Mouse (Mus musculus) 416B (cell line): Measurements from ENCODE around the gene Zic3.

Source experiments
- DNase-seq: peaks from one replicate; pipeline ENCODE4 v3.0.0; 2011; ENCODE audit warnings: low read depth

The Zic3 gene

DNA sequence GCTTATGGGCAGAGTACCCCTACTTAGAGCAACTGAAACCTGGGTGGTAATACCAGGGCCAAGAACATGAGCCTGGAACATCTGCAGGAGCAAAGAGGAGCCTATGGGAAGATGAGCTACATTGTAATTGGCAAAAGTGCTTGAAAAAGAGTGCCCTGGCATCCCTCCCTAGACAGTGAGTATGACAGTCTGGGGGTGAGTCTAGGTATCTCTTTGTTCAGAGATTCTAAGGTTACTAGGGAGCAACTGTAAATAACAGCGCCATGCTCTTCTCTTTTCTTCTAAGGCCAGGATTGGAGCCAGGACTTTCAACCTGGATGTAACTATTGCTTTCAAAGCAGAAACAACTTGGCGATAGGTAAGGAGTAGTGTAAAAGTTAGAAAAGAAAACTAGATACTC lies at the start of gene Zic3:
Zic3 (plus strand) TSS at position 301 of the 400 bp plus-strand sequence.
- no peak for DNase-seq

DNA sequence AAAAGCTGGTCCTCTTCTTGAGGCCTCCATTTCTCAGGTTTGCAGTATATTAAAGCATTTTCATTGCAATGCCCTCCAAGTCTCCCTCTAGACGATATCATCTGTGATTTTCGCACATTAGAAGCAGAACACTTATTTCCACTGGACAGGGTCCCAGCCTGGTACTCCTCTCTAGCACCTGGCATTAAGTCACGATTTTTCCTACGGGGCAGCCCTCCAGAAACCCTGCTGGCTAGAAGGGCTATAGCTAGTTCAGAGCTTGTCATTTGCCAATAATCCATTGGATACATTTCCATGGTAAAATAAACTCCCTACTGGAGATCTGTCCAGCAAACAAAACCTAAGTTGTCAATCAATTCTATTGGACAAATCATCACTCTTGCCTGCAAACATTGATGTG lies 40.1 kb upstream of the Zic3 start:
- DNase-seq = no peak

DNA sequence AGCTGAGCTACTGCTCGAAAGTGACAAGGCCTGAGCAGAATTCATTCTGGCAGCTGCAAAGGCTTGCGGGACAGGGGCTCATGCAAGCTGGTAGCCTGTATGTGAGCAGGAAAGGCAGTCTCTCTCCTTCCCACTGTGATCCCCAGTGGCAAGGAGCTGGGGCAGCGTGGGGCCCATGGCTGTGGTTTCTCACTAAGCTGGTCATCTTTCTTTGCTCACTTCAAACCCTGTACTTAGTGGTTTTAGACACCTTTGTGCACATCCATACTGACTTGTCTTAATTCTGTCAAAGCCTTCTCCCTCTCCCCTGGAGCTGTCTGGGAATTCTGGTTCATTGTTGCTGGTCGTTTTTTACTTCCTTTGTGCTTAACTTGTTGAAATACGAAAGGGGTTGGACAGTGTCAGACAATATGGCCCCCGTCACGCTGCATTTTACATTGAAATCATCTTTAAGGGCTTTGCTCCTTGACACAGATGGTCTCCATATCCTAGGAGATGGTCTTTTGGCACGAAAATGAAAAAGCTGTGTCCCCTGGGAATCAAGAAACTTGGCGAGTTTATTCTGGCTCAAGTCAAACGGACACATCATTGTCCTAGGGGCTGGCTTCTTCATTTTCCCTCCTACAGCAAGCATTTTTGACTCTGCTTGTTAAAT lies 34.9 kb upstream of the Zic3 start:
- no peak for DNase-seq

DNA sequence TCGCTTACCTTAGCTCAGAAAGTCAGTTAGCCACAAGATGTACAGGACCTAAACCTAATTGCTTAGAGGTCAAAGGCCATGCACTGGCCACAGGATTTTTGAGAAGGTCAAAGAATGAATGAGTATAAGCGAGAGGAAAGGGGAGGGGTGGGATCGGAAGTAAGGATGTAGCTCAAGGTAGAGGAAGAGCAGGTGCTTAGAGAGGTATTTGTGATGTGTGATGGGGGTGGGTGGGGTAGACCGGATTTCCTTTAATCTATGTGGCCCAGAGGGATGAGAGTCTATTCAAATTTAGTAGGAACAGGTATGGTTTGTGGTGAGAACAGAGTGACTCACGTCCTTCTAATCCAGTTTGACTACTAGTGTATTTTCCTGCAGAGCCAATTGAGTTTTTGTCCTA lies 9.1 kb upstream of the Zic3 start:
- DNase-seq = no peak

DNA sequence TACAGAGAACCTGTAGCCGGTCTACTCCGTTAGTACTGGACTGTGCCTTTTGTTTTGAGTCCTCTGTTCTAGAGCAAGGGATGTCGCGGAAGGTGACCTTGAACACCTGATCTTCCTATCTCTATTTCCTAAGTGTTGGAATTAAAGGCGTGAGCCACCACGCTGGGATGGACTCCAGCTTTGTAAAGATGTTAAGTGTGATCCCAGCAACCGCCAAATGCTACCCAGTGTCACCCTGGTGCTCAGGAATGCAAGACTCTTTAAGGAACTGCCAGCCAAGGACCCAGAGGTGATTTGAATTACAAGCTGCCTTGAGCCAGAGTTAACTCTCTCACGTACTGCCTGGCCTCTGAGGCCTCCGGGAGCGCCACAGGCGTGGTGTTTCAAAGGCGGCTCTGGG lies 8.4 kb upstream of the Zic3 start:
- no peak for DNase-seq

DNA sequence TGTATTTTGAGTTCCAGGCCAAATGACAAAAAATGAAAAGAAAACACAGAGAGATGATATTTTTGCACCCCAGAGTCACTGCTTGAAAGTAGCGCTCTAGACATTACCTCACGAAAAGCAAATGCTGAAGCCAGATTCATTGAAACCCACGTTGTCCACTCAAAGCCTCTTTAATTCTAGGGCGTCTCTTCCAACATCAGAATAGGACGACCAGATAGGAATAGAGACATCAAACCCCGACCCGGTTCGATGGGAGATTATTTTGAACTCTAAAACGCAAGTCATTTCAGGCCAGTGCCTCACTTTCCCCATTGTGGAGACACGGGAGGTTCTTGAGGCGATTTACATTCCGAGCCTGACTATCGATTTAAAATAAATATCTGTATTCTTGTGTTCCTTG lies 7.7 kb upstream of the Zic3 start:
- DNase-seq = no peak

DNA sequence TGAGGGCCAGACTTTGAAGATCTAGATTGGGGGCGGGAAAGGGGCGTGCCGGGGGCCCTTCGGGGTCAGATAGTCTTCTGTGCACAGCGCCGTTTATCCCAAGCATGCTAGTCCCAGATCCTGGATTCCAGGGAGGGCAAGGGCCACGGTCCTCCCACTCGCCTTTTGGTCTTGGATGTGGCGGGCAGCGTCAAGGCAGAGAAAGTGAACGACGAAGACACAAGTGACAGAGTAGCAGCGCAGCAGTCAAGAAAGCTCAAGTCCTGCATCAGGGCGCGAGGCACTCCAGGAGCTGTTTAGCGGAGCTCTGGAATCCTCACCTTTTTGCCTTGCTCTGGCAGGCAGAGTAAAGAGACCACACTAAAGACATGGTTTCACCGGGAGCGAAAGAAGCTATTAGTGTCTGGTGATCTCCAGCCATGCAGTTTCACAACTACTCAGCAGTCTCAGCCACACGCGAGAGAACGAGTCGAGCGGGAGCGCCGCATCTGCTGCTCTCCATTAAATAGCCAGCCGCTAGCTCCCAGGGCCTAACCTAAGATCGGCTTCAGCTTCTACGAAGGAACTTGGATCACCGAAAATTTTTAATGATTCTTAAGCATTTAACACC lies 7.1 kb upstream of the Zic3 start:
- DNase-seq = no peak

DNA sequence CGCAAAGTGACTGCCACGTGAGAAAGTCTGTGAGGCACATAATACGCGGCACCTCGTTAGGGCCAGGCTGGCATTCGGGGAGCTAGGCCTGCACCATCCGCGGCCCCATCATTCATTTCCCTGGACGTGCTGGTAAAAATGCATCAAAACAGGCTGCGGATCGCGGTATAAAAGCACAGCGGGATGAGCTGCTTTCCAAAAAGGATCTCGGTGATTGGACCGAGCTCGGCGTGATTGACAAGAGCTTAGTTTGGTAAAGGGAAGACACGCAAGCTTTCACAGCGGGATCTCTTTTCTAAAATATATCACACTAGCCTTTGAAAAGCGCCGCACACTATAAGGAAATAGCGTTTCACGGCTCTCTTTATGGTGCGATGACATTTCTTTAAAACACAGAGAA lies 3.8 kb upstream of the Zic3 start:
- DNase-seq = no peak

DNA sequence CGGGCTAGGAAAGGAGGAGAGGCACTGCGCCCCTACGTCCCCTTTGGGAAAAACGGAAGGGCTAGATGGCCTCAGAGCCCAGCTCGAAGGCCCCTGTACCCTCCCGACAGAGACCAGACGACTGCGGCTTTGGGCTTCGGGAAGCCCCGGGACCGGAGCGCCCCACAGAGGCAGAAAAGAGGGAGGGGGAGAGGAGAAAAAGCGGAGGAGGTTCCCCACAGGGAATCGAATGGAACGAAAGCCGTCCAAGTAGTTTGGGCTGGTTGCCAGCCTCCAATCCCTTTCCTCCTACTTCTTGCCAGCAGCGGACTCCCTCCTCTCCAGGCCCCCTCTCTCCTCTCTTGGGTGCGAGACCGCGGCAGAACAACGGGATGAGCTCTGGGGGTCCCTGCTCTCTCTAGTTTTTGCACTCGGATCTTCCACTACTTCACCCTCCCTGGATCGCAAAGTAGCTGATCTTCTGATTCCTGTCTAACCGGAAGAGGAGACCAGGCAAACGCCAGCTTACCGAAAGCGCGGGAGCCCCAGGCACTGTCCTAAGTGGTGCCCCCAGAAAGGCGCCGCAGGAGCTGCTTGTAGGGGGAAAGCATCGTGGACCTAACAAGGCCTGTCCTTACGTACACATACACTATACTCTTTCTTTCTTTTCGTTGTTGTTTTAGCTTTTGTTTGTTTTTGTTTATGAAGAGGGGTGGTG lies 3.1 kb upstream of the Zic3 start:
- no peak for DNase-seq

DNA sequence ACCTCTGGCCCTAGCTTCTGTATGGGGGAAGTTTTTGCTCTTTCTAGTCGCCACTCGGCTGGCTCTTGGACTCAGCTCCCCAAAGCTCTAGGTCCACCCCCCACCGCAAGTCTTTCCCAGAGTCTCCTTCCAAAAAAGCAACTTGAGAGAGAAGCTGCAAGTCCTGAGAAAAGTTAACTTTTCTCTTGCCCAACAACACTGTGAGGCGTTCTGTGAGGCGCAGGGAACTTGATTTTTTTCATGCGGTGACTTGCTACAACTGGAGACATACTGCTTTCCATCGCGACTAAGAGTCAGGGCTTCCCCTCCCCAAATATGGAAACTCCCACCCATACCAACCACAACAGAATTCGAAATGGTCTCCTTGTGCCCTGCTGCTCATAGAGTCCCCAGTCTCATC lies 5.1 kb downstream of the Zic3 start:
- no peak for DNase-seq

DNA sequence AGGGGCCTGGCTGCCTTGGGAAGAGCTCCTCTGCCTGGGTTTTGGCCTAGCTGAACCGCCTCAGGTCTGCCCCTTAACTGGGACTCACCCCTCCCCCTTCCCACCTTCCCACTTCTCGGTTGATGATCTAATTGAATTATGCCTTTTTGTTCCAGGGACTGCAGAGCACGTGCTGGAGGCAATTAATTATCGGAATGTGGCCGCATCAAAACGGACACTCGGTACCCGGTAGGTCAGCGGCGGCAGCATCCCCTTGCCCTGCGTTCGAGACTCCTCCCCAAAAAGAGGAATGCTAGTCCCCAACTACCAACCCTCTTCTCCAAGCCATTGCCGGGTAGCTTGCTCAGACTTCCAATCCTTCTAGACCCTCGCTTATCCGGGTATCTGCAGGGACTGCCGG lies 5.6 kb downstream of the Zic3 start:
- DNase-seq = no peak

DNA sequence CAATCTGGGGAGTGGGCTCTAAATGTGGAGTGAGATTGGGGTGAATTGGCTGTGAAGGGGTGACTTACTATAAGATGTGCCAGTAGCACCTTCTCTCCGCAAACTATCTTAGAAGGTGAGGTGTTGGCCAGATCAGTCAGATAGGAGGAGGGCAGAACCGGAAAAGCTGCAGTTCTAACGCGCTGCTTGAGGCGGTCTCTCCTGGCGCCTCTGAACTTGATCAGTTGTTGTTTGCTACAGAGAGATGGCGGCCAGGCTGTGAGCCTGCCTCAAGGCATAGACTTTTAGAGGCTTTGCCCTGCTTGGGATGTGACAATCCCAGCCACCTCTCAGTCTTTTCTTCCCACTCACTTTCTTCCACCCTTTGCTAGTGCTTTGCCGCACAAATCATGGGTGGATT lies 6.4 kb downstream of the Zic3 start:
- no peak for DNase-seq

DNA sequence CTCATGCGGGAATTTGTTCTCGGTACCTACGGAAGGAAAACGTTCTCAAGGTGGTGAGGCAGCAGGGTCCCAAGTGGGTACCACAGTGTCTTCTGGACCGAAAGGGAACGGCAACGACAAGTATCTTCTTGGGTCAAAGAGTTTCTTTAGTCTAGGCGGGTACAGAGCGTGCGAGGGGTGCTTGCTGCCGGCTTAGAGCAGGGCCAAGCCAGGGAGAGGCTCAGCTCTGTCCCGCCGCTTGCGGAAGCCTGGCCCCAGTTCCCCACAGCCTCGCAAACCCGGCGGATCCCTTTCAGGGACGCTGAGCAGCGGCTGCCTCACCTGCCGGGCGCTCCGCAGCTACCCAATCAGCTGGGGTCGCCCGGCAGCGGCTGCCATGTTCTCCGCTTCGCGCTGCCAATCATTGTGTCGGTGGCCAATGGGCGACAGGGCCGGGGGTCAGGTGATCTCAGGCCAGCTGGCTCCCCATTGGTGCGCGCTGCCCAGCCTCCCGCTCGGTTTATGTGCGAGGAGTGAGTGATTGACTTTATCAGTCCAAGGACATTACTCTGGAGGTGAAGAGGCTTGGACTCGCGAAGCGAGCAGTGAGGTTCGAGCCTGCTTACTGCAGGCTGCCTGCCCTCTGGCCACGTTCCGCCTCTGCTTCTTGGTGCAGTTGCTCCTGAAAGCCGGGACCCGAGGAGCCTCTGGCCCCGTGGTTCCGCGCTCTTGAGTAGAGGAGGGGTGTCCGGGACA lies 7.8 kb downstream of the Zic3 start:
- DNase-seq = no peak

DNA sequence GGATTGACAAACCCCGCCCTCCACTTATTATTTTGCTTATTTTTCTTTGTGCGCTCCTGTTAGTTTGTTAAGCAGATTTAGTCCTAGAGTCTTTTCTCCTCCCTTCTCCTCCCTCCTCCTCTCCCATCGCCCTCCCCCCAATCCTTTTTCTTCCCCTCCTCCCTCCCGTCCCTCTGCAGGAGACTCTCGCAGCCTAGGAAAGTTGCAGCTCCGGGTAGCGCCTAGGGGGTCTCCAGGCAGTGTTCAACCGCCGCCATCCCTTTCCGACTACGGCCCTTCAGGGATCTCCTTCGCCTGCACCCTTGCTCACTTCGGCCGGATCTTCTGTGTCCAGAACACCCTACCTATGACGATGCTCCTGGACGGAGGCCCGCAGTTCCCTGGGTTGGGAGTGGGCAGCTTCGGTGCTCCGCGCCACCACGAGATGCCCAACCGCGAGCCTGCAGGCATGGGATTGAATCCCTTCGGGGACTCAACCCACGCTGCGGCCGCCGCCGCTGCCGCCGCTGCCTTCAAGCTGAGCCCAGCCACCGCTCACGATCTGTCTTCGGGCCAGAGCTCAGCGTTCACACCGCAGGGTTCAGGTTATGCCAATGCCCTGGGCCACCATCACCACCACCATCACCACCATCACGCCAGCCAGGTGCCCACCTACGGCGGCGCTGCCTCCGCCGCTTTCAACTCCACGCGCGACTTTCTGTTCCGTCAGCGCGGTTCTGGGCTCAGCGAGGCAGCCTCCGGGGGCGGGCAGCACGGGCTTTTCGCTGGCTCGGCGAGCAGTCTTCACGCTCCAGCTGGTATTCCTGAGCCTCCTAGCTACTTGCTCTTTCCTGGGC lies 8.6 kb downstream of the Zic3 start:
- no peak for DNase-seq

DNA sequence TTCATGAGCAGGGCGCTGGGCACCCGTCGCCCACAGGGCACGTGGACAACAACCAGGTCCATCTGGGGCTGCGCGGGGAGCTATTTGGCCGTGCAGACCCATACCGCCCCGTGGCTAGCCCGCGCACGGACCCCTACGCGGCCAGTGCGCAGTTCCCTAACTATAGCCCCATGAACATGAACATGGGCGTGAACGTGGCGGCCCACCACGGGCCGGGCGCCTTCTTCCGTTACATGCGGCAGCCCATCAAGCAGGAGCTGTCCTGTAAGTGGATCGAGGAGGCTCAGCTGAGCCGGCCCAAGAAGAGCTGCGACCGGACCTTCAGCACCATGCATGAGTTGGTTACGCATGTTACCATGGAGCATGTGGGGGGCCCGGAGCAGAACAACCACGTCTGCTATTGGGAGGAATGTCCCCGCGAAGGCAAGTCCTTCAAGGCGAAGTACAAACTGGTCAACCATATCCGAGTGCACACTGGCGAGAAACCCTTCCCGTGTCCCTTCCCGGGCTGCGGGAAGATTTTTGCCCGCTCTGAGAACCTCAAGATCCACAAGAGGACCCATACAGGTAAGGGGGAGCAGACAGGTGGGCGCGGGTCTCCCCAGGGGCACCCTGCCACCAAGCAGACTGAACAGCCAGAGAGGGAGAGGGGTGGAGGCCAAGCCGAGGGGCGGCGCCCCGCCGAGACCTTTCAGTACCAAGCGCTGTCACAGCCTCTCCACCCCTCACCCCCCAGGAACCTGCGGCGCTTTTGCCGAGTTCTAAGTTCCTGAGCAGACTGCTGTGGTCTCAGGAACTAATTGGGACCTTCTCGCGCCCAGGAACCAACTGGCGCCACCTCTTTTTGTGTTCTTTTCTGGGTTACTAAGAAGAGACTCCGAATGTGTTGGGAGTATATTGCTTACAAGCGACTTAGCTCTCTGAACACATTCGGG lies 9.4 kb downstream of the Zic3 start:
- no peak for DNase-seq

DNA sequence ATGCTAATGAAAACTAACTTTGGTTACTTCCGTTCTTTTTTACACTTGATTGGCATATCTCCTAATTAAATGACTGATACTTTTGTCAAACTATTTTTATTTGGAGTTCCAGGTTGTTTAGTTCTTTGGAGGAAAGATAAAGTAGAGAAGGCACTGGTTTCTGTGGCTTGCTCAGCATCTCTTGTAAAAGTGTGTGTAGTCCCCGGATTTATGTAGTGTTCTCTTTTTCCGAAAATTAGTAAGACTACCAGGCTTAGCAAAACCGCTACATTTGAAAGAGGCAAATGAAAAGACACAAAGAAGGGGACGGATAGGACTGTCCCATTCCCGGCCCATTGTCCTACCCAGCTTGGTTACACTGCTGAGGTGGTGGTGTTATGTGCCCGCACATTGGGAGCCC lies 10.1 kb downstream of the Zic3 start:
- no peak for DNase-seq

DNA sequence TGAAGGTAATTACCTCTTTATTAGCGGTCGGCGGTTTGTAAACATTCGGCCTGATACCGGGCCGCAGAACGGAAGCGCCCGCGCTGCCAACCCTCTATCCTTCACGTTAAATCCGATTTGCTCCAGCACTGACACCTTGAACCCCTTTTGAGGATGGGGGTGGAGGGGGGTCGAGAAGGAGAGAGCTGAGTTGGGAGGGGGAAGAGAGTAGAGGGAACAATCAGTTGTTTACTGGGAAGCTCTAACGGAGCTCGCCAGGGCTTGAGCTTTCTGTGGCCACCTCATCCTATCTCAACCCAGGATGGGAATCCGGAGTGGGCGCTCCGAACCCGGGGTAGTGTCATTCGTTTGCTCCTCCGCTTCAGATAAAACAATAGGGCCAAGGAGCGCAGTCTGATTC lies 11.0 kb downstream of the Zic3 start:
- DNase-seq = no peak

DNA sequence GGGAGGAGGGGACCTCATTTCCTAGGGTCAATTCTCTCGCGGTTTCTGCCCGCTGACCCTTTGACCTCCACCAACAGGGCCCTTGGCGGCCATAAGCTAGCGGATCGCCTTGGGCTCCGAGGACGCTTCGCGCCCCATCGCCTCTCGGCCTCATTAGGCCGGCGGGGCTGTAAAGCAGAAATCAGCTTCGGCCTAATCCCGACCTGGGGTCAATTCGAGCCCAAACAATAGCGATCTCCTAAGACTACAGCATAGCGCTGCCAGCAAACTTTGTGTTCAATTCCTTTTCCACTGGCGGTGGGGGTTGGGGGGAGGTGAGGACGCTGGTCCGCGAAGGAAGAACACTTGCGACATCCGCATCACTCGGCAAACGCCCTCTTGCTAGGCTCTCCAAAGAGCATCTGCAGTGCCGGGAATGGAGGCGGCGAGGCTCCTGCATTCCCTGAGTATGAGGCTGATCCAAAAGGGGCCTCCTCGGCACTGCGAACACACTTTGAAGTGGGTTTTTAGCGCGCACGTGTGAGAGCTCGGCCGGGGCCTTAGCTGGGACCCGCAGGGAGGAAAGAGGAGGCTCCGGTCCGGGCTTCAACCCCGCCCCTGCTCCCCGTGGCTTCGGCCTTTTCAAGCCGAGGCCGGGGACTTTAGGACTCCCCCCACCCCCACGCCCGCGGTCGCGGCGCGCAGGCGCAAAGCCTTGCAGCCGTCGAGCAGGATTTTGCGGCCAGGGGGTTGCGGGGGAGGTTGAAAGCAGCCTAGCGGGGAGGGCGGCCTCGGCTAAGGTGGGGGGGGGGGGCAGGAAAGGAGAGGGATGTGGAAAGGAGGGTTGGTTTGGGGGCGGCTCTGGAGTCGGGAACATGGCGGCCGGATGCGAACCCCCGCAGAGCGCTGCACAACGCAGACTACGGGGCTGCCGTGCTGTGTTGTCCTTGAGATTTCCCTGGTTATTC lies 15.8 kb downstream of the Zic3 start:
- no peak for DNase-seq

DNA sequence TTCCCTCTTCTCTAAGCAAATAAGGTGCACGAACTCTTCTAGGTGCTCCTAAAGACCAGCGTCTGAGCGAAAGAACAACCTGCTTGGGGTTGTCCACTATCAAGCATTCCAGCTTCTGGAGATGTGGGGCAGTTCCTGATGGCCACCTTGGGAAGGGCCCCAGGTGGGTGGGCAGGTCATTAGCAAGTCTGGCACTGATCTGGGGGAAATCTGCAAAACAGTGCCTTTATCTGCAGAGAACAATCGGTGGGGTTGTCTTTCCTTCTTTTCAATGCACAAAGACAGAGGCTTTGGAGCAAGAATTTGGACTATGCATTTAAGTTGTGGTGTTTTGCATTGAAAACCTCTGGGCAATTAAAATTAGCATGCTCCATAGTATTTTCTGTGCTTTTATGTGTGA lies 17.2 kb downstream of the Zic3 start:
- no peak for DNase-seq

DNA sequence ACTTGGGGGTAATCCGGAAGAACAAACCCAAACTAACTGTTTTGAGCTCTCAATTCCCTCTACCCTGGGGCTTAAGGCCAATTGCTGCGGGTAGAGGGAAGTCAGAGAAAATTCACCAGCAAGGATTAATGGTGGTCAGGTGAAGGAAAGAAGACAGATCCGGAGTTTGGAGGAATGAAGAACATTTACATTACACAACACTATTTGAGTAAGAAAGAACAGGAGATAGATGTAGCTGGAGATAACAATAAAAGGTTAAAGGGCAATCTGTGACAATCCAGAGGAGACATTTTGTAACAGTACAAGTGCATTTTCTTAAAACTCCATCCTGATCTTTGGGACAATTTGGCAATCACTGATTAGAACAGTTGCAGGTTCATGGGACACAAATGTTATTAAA lies 19.4 kb downstream of the Zic3 start:
- DNase-seq = no peak
